Comparison of ENCODE assay signal across 8 mouse cellular contexts in the genomic region with DNA sequence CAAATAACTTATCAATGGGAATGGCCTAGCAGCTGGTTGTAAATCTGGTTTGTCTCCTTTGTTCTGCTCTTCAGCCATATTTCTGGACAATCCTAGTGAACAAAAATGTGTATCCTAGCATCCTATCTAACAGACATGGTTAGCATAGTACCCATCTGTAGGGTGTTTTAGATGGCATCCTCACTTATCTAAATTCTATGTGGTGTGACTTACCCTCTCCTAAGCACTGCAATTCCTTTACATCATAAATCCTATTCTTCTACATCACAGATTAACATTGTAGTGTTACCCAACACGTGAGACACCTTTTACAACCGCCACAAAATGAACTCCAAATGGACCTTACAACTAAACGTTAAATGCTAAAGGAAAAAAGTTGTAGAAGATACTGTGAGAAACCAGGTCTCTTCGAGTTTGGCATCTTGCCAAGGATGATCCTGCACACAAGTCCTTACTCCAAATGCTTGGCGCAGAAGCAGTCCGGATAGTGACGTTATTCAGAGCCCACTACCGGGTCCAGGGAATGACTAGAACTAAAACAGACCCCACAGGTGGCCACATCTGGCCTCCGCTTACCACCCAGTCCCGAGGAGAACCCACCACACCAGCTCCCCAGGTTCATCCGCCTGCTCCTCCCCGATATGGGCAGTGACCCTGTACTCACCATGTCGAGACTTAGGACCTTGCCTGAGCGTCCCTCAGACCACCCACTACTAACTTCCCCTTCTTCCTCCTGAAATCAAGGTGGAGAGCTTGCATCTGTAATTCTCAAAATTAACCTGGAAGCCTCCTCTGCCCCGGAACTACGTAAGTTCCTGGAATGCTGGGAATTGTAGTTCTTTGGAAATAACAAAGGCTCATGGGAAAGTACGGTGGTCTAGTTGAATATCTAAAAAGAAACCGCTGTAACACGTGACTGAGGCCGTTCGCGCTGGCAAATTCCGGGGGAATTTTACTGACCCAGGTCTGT. TPM values are rescaled to one million over a fixed set of nuclear protein-coding genes. Genes with fewer than 3 reads are reported as not detected.
DNase-seq lines count a peak whose midpoint lies in the region; ATAC-seq lines count a peak whose summit lies in the region.

A gene (minus strand): TSS at position 753 of the 970 bp plus-strand sequence.

- H3K36me3 ChIP-seq in hindbrain, embryonic 15.5 days: peaks cover 25% of the 10 kb centered on the region

- H3K27me3 ChIP-seq in hindbrain, embryonic 15.5 days: no peaks in the 10 kb centered on the region

- H3K4me1 ChIP-seq in hindbrain, embryonic 15.5 days (replicated peaks): peaks cover 21% of the 10 kb centered on the region

- H3K27ac ChIP-seq in hindbrain, embryonic 15.5 days (replicated peaks): peak within 1 kb of the TSS; percentile 67

- peaks cover 9% of the 10 kb centered on the region for H3K9me3 ChIP-seq in hindbrain, embryonic 15.5 days

- WGBS in hindbrain, embryonic 15.5 days: 2% methylated on average over 23 of the region's 23 CpGs

- peak within 1 kb of the TSS; percentile 73 for H3K4me2 ChIP-seq in hindbrain, embryonic 15.5 days

- peak; percentile 92 for DNase-seq in ZHBTc4 (ENCODE audit: low read depth, low spot score)
- DNase-seq in cerebellum, postnatal 14 days: peak; percentile 68 to 79
- DNase-seq in frontal cortex, postnatal 36 days (ENCODE audit: low spot score in 2 of 2): peak; percentile 70 to 89
- peak; percentile 67 to 72 for DNase-seq in layer of hippocampus, postnatal 36 days
- peak; percentile 91 for DNase-seq in lung, postnatal 25 days (ENCODE audit: low spot score)
- peak; percentile 94 for DNase-seq in retina, embryonic 14.5 days (ENCODE audit: low spot score)
- DNase-seq in thymus, postnatal 4 days: peak; percentile 54

- peak; percentile 90 for ATAC-seq in hindbrain, embryonic 15.5 days (ENCODE audit: low FRiP score, low read depth)

- H3K9ac ChIP-seq in hindbrain, embryonic 15.5 days: peak within 1 kb of the TSS; percentile 80

- H3K4me3 ChIP-seq in hindbrain, embryonic 15.5 days: peak within 1 kb of the TSS; percentile 96

RNA-seq across cellular contexts. Expression of the gene that starts here (rescaled TPM):
- polyA plus RNA-seq in hindbrain, embryonic 15.5 days (2015; fragmentation: Nextera tagmentation; extraction: Ambion mirVana): 7.0 and 7.8 TPM in 2 replicates
- 10 to 100 TPM; 21.8 to 22.0 TPM for total RNA-seq in layer of hippocampus, postnatal 36 days (2021)

Comparison
In these comparisons a context has a peak if more than half of its experiments do, and no peak if none do; other contexts are left out.
1. Peak in every context shown above with its lines: DNase-seq, ATAC-seq, H3K4me3 ChIP-seq and H3K27ac ChIP-seq.